Mouse (Mus musculus) ES-E14 (cell line): ENCODE results near the gene 1700016C15Rik. TPM values are rescaled to one million over a fixed set of nuclear protein-coding genes. Genes with fewer than 3 reads are reported as not detected.

ENCODE experiments used
- DNase-seq: peaks from one replicate; pipeline ENCODE4 v3.0.0-alpha.2; 2013; ENCODE audit warnings: low read depth, low spot score
- H3K27ac ChIP-seq: 2 replicates; pipeline ENCODE4 v1.5.1; 2012; ENCODE audit warnings: low read depth, mild to moderate bottlenecking, low read length, moderate library complexity, mixed read lengths; ENCODE audit not compliant: poor library complexity, insufficient read depth, severe bottlenecking
- H3K36me3 ChIP-seq: 2 replicates; pipeline ENCODE4 v1.6.1; 2012; ENCODE audit warnings: mild to moderate bottlenecking, low read length, moderate library complexity, mixed read lengths; ENCODE audit not compliant: control insufficient read depth, poor library complexity, insufficient read depth, severe bottlenecking
- H3K4me1 ChIP-seq, 2 experiments: fragments of 150-350 bp in 1 of 2; sonication (generic) in 1 of 2; 2 replicates each; pipeline ENCODE4 v1.6.1; 2012; ENCODE audit warnings: low read length in 2 of 2, mild to moderate bottlenecking in 1 of 2, mixed read lengths in 1 of 2; ENCODE audit not compliant: control insufficient read depth in 2 of 2, insufficient read depth in 2 of 2, poor library complexity in 1 of 2
- H3K4me3 ChIP-seq, 2 experiments: fragments of 150-350 bp in 1 of 2; sonication (generic) in 1 of 2; 2 replicates each; pipeline ENCODE4 v1.5.1; 2012; ENCODE audit warnings: low read length in 2 of 2, low read depth in 1 of 2, mild to moderate bottlenecking in 1 of 2, mixed read lengths in 1 of 2; ENCODE audit not compliant: insufficient read depth in 1 of 2, poor library complexity in 1 of 2, severe bottlenecking in 1 of 2
- H3K9ac ChIP-seq: 2 replicates; pipeline ENCODE4 v1.6.1; 2012; ENCODE audit warnings: low read depth, mild to moderate bottlenecking, low read length, mixed read lengths; ENCODE audit not compliant: poor library complexity, insufficient read depth, severe bottlenecking
- H3K9me3 ChIP-seq: fragments of 150-350 bp; sonication (generic); 2 replicates; pipeline ENCODE4 v1.6.1; 2012; ENCODE audit warnings: low read depth, mild to moderate bottlenecking, low read length; ENCODE audit not compliant: control insufficient read depth, insufficient read depth
- CHD2 ChIP-seq: IDR thresholded peaks from 2 replicates; pipeline ENCODE4 v1.6.1; 2014; ENCODE audit warnings: mild to moderate bottlenecking, low read depth, low read length, inconsistent platforms
- HCFC1 ChIP-seq: IDR thresholded peaks from 2 replicates; pipeline ENCODE4 v1.6.1; 2012; ENCODE audit warnings: low read length, inconsistent platforms, borderline replicate concordance; ENCODE audit not compliant: insufficient read depth
- MAFK ChIP-seq: IDR thresholded peaks from 2 replicates; pipeline ENCODE4 v1.6.1; 2014; ENCODE audit warnings: mild to moderate bottlenecking, low read depth, low read length, inconsistent platforms; ENCODE audit not compliant: insufficient read depth
- ZC3H11A ChIP-seq: IDR thresholded peaks from 2 replicates; pipeline ENCODE4 v1.6.1; 2012; ENCODE audit warnings: low read depth, mild to moderate bottlenecking, inconsistent platforms, low read length, borderline replicate concordance
- ZNF384 ChIP-seq: IDR thresholded peaks from 2 replicates; pipeline ENCODE4 v1.6.1; 2012; ENCODE audit warnings: low read depth, low read length, inconsistent platforms
- in situ Hi-C, 2 experiments: fragments of 600-800 bp; cut with MboI; formaldehyde crosslinking; loops; one replicate each; pipeline ENCODE4 v1.15.1; 2025; ENCODE audit warnings: low sequenced_read_pairs in 2 of 2, inconsistent platforms in 1 of 2; ENCODE audit not compliant: unreplicated experiment in 2 of 2
- total RNA-seq: library from RNA; depleted of rRNA; stranded (reverse); fragments of 300-350 nt; gene quantifications from 2 replicates; pipeline ENCODE4 v1.2.3, GENCODE M21; 2012

Gene 1700016C15Rik
- total RNA-seq, 1 experiment, result not detected

GRCm38 (mm10) chr1:177747869-177748540, 18.4 kb downstream of the 1700016C15Rik start:
- Histone ChIP-seq H3K27ac (no peak overlapping the region), H3K9me3 (peaks cover 7% of the 10 kb centered on the region), H3K9ac (no peak overlapping the region), H3K36me3 (peaks cover 2% of the 10 kb centered on the region), H3K4me1 (no peaks in the 10 kb centered on the region), H3K4me3 (no peak overlapping the region)
- TF ChIP-seq HCFC1 (no peak), MAFK (no peak), CHD2 (no peak), ZNF384 (no peak), ZC3H11A (no peak)
- in situ Hi-C loops, result no loop called here
- DNase-seq, result no peak

GRCm38 (mm10) chr1:177753496-177753895, 23.9 kb downstream of the 1700016C15Rik start:
- peak; percentile 37 for DNase-seq
- no peaks in the 10 kb centered on the region; a peak in 1 of 4 replicates for H3K4me1 ChIP-seq
- H3K27ac ChIP-seq, result no peak overlapping the region
- TF ChIP-seq HCFC1 (no peak), CHD2 (no peak), ZNF384 (no peak), MAFK (no peak), ZC3H11A (no peak)
- no peak overlapping the region for H3K4me3 ChIP-seq
- H3K36me3 ChIP-seq, result peaks cover 2% of the 10 kb centered on the region
- no peak overlapping the region for H3K9ac ChIP-seq
- in situ Hi-C loops, result no loop called here
- peaks cover 7% of the 10 kb centered on the region for H3K9me3 ChIP-seq

GRCm38 (mm10) chr1:177757249-177757648, 27.6 kb downstream of the 1700016C15Rik start:
- Histone ChIP-seq H3K36me3 (peaks cover 2% of the 10 kb centered on the region), H3K9ac (no peak overlapping the region), H3K9me3 (no peaks in the 10 kb centered on the region), H3K4me1 (no peaks in the 10 kb centered on the region; a peak in 1 of 4 replicates), H3K27ac (no peak overlapping the region), H3K4me3 (no peak overlapping the region)
- no peak for TF ChIP-seq CHD2
- no peak for TF ChIP-seq MAFK
- TF ChIP-seq HCFC1, result no peak
- TF ChIP-seq ZC3H11A, result no peak
- no peak for TF ChIP-seq ZNF384
- DNase-seq, result no peak
- in situ Hi-C loops, result no loop called here

GRCm38 (mm10) chr1:177768931-177769330, 39.3 kb downstream of the 1700016C15Rik start:
- no peak for DNase-seq
- Histone ChIP-seq H3K4me1 (no peaks in the 10 kb centered on the region), H3K9ac (no peak overlapping the region), H3K27ac (no peak overlapping the region), H3K36me3 (peaks cover 17% of the 10 kb centered on the region), H3K4me3 (no peak overlapping the region), H3K9me3 (no peaks in the 10 kb centered on the region)
- TF ChIP-seq ZC3H11A (no peak), ZNF384 (no peak), MAFK (no peak), HCFC1 (no peak), CHD2 (no peak)
- in situ Hi-C loops, result no loop called here
